Mouse (Mus musculus): ENCODE results near the gene Eno2.
A peak's percentile ranks its signal among the peaks of the same experiment; 100 is the strongest.

The Eno2 gene

DNA sequence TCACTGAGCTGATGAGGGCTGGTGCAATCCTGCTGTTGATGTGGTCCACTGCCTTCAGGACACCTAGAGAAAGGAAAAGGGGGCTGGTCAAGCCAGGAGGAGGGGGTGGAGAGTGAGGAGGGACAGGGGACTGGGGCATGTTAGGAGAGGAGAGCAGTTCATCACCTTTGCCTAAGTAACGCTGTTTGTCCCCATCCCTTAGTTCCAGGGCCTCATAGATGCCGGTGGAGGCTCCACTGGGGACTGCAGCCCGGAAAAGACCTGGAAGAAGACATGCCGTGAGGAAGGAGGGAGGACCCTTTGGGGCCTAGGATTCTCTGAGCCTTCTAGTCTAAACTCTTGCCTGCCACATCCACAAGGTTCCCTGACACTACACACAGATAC, 1.9 kb downstream of the Eno2 start:
- no peak for DNase-seq (ENCODE audit: low read depth, low spot score)

DNA sequence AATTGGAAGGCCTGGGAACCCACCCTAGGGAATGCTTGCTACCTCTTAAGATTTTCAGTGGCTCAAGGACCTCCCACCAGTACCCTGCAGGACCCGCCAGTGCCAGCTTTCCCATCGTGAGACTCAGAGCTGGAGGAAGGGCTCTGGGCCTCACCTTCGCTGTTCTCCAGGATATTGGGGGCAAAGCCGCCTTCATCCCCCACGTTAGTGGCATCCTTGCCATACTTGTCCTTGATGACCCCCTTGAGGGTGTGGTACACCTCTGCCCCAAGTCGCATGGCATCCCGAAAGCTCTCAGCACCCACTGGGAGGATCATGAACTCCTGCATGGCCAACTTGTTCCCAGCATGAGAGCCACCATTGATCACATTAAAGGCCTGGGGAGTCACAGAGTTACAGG, 3.5 kb downstream of the Eno2 start:
- DNase-seq (ENCODE audit: low read depth, low spot score) = no peak

DNA sequence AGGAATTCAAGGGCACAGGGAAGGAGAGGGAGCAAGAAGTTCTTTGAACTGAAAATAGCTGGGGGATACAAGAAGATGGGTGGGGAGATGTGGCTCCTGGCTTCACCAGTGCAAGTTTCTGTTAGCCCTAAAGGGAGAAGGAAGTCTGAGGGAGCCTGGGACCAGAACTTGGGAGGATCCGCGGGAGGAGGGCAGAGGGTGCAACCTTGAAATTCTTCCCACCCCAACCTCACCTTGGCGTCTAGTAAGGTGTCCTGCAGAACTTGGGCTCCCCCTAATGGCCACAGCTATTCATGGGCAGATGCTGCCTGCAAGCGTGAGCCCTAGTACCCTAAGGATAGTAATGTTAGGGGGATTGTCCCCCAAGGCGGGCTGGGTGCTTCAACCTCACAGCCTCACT, 10.2 kb downstream of the Eno2 start:
- peak; percentile 88 for DNase-seq (ENCODE audit: low read depth, low spot score)

DNA sequence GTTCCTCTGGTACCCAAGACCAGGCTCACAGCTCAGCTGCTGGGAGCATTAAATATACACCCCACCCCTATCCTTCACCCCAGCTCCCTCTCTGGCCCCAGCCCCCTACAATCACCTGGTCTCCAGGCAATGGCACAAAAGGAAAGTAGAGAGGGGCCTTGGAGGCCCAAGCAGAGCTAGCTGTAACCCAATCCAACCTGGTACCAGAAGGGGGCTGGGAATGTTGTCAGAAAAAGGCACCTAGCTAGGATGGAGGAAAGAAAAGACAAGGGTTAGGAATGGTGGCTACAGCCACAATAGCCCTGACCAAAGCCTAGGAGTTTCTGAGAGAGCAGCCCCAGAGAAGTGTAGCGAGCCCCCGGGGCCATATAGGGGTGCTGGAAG, 10.6 kb downstream of the Eno2 start:
- no peak for DNase-seq (ENCODE audit: low read depth, low spot score)

DNA sequence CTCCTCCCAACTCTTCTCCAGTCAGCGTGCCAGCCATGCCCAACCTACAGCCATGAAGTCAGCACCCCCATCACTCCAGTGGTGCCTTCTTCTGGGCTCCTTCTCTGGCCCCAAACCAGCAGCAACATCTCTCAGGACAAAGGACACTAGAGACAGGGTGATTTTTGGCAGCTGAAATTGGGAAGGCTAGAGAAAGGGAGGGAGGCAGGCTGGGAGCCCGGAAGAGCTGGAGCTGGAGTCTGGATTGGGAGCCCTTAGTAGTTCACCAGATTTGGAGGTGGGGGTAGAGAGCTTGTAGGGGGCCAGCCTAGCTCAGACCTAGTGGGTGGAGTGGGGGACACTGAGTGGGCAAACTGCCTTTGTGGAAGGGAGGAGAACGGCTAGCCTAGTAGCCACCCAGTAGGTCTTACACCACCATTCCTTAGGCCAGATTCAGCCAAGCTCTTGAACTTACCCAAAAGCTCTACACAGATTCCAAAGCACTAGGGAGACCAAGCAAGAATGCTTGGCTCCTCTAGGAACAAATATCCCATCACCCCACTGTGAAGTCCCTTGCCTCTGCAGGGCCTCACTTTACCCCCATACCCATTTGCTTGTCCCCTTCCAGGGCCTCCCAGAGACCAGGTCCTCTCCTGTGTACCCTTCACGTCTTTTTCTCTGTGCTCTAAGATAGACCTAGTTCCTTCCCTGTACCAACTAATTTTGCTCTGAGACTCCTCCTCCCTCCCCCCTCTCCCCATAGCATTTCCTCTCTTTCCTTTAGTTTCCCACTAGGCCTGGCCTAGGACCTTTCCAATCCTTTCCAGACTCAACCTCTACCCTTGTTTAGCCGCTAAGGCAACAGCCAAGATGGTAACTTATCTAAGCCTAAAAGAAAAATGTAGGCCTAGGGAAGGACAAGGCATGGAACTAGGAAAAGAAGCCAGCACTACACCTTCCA, 11.3 kb downstream of the Eno2 start:
- DNase-seq (ENCODE audit: low read depth, low spot score) = no peak

DNA sequence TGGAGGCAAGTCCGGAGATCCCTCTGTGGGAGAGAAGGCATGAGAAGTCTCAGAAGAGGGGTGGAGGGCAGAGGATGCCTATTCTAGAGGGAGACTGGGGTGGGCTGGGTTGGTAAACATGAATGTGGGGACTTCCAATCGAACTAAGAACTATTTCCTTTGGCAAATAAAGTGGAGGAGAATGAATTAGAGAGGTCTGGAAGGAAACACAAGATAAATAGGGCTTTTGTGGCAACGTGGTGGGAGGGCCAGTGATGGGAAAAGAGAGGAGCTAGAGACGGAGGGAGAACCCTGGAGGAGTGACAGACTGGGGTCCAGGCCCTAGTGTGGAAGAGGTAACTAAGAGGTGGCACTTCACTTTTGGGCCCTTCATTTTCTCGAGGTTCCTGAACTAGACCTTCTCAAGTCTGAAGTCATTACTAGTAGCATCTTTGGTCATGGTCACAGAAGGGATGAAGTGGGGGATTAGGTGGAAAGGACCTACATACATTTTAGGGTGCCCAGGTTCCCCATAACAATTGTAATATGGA, 12.1 kb downstream of the Eno2 start:
- no peak for DNase-seq (ENCODE audit: low read depth, low spot score)

DNA sequence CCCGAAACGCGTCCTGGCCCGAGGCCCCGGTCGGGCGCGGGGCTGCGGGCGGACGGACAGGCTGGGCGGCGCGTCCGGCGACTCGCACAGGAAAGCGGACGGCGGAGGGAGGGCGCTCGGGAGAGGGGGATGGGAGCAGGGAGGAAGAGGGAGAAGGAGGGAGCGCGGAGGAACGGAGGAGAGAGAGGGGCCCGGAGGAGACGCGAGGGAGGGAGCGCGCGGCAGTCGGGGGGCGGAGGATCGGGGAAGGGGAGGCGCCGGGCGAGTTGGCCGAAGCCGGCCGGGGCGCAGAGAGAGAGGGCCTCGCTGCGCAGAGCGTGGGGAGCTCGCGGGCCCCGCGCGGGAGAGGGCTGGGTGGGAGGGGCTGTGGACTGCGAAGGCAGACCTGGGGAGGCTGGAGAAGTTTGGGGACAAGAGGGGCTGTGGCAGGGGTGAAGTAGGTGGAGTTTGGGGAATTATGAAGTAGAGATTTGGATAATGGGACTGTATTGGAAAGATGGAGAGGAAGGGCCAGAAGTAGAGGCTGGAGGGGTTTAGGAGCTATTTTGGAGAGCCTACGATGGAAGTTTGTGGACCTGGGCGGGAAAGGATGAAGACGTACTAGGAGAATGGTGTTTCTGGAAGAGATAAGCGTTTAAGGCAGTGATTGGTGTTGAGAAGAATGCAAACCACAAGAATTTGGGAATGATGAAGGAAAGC, 12.7 kb downstream of the Eno2 start:
- DNase-seq (ENCODE audit: low read depth, low spot score) = peak; percentile 63

DNA sequence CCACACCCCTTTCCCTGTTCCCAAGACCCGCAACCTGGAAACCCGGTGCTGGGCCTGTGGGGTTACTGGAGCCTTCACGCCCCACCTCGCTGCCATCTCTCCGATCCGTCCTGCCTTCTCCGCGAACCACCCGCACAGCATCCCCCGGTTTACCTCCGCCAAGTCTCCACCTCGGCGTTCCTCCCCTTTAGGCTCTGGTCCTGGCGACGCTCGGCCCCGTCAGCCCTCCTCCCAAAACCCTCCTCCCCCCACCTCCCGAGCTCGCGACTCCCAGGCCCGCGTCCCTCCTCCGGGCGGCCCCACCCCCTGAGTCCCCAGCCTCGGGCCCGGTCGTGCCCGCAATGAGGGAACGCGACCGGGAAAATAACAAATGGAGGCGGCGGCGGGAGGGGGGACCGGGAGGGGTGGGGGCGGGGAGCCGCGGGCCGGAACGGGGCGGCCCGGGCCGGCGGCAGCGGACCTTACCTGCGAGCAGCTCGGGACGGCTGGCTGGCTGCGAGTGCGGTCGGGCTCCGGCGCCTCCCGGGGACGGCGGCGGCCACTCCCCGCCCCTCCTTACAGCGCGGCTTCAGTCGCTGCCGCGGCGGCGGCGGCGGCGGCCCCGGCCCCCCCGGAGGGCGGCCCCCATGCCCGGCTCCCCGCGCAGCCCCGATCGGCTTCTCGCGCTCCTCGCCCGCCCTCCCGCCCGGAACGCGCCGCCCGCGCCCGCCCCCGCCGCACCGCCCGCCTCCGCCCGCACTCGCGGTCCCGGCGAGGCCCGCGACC, 13.5 kb downstream of the Eno2 start, which contains the start of the genes Gm45234 and Atn1:
Gene Gm45234, minus strand, starts transcription at position 191 of the 765 bp plus-strand sequence.
Gene Atn1, minus strand, starts transcription at position 694 of the 765 bp plus-strand sequence.
- peak; percentile 69 for DNase-seq (ENCODE audit: low read depth, low spot score)

DNA sequence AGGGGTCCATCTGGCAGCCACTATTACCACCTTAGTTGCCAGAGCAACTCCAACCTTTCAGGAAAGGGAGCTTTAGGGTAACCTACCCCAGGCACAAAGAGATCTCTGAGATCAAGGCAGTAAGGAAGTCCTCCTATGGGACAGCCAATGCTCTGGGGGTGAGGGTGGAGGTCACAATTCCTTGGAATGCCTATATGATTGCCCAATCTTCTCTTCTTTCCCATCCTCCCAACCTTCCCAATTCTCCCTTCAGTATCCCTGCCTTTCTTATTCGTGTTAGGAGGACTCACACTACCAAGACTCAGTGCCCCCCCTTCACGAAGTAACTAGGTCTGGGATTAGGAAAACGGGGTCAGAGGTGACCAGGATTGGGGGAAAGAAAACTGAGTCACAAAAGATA, 14.2 kb downstream of the Eno2 start:
- DNase-seq (ENCODE audit: low read depth, low spot score) = no peak

DNA sequence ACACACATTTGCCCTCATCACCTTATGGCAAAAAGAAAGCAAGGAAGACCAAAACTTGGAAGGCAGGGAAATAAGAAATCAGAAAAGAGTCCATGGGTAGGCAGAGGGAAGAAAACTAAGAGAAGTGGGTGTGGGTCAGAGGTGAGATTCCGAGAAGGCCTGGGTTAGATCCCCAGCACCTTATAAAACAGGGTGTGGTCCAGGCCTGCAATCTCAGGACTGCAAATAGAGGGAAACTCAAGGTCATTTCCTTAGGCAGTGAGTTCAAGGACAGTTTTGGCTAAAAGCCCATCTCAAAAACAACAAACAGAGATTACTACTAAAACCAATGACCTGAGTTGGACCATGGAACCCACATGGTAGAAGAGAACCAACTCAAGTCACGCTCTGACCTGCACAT, 15.6 kb downstream of the Eno2 start:
- no peak for DNase-seq (ENCODE audit: low read depth, low spot score)

DNA sequence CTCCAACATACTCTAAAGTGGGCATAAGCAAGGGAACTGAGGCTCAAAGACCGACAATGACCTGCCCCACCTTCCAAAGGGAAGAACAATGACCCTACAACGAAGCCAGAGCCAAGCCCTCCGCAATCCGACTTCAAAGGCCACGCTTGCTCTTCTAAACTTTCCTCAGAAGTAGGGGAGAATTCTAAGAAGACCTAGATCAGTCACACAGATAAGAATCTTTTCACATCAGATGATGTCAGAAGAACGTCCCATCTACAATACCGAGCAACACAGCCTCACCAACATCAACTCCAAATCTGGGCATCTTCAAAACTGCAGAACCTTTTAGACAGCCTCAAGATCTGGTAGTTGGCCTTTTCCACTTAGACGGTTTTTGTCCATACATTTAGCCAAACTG, 19.1 kb downstream of the Eno2 start:
- DNase-seq (ENCODE audit: low read depth, low spot score) = peak; percentile 81

DNA sequence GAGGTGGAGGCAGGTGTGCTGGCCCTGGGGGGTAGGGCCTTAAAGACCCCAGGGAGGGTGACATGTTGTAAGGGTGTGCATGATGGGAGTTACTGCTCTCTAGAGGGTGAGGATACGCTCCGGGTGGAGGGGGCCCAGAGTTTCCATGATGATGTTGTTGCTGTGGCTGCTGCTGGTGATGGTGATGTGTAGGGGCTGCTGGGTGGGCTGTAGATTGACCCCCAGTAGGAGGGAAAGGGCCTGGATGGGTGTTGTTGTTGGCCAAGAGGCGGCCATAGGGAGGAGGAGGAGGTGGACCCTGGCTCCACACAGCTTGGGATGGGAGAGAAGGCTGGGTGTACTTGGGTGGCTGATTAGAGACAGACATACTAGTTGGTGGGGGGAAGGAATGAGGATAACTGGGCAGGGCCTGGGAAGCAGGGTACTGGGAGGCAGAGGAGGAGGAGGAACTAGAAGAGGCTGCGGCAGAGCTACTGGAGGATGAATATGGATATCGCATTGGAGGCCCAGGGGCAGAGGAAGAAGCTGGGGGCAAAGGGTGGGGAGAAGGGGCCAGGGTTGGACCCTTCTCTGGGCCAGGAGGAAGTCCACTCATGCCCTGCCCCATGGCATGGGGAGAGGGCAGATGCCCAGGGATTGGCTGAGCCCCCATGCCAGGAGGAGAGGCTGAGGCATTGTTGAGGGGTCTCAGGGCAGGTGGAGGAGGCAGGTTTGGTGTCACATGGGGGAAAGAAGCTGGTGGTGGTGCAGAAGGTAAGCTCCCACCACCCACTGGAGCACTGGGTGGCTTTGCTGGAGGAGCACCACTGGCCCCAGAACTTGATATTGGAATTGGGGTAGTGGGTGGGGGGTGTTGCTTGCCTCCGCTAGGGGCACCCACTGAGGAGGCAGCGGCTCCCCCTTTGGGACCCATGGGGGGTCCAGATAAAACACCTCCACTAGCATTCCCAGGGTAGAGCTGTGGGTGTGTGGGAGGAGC, 22.5 kb downstream of the Eno2 start:
- no peak for DNase-seq (ENCODE audit: low read depth, low spot score)

DNA sequence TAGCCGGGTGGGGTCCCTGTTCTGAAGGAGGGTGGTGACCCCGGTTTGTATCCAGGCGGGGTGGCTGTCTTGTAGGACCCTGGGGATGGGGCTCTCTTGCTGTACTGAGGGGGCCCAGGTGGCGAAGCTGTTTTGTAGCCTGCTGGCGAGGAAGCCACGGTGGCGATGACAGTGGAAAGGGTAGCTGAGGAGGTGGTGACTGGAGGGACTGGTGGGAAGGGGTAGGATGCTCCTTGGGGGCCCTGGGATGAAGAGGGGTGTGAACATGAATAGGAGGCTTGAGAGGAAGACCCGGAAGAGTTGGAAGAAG, 23.2 kb downstream of the Eno2 start:
- DNase-seq (ENCODE audit: low read depth, low spot score) = no peak

DNA sequence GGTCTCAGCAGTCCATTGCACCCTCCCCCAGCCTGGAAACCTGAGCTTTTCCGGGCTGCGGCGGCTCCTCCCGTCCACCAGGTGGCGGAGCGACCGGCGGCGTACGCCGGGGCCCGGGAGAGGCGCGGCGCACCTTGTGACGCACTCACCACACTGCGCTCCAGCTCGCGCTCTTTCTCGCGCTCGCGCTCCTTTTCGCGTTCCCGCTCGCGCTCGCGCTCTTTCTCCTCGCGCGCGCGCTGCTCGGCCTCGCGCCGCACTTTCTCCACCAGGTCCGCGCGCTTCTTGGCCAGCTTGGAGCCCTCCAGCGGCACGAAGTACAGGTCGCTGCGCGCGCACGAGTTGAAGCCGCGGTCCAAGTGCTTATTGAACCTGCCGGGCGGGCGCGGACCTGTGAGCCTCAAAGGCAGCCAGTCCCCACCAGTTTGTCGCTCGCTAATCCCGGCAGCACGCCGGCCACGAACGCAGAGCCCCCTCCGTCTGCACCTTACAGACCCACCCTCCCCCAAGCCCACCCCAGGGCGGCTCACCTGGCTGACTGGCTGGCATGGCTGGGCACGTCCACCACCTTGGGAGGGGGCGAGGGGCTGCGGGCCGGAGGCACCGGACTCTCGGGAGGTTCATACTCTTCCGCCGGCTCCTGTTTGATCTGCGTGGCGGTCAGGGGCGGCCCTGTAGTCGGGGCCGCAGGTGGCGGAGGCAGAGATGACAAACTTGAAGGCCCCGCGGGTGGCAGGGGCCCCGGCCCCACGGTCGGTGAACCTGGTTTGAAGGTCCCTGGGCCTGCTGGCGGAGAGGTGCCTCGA, 23.8 kb downstream of the Eno2 start:
- peak; percentile 96 for DNase-seq (ENCODE audit: low read depth, low spot score)

DNA sequence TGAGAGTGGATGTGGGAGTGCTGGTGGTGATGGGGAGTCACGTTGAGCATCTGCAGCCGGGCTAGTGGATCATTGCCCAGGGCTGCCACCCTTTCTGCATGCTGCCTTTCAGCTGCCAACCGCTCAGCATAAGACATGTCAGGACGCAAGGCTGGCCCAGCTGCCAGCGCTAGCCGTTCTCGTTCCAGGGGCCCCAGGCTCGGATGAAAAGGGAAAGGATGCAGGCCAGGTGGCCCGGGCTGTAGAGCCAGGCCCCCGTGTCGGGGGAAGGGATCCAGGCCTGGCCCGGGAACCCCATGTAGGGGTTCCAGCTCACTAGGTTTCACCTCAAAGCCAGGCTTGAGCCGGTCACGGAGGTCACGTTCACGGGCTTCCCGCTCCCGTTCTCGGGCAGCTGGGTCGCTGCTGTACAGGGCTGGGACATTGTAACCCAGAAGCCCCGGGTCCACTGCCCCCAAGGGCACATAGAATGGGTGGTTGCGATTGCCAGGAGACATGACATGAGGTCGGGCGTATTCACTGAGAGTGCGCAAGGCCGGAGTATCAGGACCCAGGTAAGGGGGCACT, 24.6 kb downstream of the Eno2 start:
- DNase-seq (ENCODE audit: low read depth, low spot score) = no peak

DNA sequence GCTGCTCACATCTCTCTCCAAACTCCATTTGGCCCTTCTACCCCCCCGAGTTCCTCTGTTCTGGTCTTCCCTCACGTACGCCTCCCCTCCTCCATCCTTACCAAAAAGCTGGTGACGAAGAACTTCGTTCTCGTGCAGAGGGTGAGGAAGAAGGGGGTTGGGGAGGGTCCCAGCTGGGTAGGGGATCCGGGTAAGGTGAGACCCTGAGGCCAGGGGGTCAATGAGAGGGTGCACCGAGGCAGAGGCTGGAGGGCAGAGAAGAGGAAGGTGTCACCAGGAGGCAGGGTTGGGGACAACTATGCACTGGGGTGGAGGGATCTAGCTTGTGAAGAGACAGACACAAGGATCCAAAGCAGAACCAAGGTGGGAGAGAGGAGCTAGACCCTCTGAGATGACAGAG, 25.8 kb downstream of the Eno2 start:
- no peak for DNase-seq (ENCODE audit: low read depth, low spot score)

DNA sequence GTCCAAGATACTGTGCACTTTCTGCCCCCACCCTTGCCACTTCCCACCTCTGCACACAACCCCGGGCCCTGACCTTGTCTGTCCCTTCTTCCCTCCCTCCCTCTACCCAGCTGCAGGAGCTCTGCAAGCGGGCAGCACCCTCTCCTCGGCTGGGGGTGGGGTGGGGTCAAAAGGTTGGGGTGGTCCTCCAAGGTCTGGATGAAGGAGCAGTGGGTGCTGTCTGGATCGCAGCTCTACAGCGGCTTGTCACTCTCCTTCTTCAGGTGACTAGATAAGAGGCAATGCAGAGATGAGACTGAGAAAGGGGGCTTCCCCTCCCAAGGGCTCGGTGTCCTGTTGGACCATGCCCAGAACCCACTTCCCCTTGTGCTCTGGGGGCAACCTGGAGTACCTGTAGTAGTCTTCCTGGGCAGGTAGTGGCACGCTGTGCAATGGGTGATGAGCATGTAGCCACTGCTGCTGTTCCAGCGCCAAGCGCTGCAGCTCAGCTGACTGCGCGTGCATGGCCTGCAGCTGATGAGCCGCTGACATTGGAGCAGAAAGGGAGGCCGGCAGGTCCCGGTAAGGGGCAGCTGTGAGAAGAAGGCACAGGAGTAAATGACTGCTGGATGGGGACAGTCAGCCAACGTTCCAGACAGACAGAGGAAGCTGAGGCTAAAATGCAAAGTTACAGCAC, 26.5 kb downstream of the Eno2 start:
- DNase-seq (ENCODE audit: low read depth, low spot score) = no peak

DNA sequence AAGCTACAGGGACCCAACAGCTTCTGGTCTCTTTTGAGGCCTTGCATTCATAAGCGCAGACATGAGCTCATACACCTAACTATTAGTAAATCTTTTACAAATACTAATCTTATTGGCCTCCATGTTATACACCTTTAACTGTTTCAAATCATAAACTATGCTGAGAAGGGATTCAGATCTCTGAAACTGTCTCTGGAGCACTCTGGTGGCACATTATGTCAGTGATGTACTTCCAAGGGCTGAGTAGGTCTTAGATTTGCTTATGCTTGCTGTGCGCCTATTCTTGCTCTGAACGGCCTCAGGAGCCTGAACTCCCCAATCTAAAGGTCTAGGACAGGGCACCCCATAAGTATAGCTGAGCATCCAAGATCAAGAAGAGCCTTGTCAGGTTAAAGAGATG, 27.6 kb downstream of the Eno2 start:
- no peak for DNase-seq (ENCODE audit: low read depth, low spot score)

Data from CD4-positive helper T cell, adult 2 months (primary cell).